9 mouse cellular contexts compared by ENCODE assay signal in genomic region chr10:115478441-115479141, GRCm38 (mm10).
DNase-seq lines count a peak whose midpoint lies in the region; ATAC-seq and TF ChIP-seq lines count a peak whose summit lies in the region.
"Had no signal": no experiment of that assay in that cellular context is flagged by ENCODE, and none has a peak within 500 bp of the region (broad histone marks: within the 10 kb centered on the region; RNA-seq: fewer than 3 reads in every experiment).

No protein-coding gene starts in this region.

- no peak for TF ChIP-seq CTCF in heart, postnatal 0 days (IDR thresholded peaks at IDR 0.05; ENCODE audit: low read depth)

- H3K9me3 ChIP-seq in heart, embryonic 12.5 days (replicated peaks), result no peaks in the 10 kb centered on the region
- H3K9me3 ChIP-seq in heart, postnatal 0 days (replicated peaks; ENCODE audit: control insufficient read depth, low read length), result no peaks in the 10 kb centered on the region
- H3K9me3 ChIP-seq: G1E had no signal

- H3K27ac ChIP-seq in heart, embryonic 12.5 days (ENCODE audit: poor library complexity, severe bottlenecking), result no peak overlapping the region
- no peak overlapping the region for H3K27ac ChIP-seq in heart, postnatal 0 days (ENCODE audit: low read depth)

- no peaks in the 10 kb centered on the region for H3K27me3 ChIP-seq in heart, embryonic 12.5 days (replicated peaks)
- H3K27me3 ChIP-seq in heart, postnatal 0 days (ENCODE audit: control insufficient read depth, insufficient read depth, low read length), result no peaks in the 10 kb centered on the region

- H3K36me3 ChIP-seq in heart, embryonic 12.5 days, result no peaks in the 10 kb centered on the region
- no peaks in the 10 kb centered on the region for H3K36me3 ChIP-seq in heart, postnatal 0 days (replicated peaks; ENCODE audit: control insufficient read depth, insufficient read depth, low read length)
- H3K36me3 ChIP-seq: G1E had no signal

- peak overlapping the region; percentile 57 for H3K4me2 ChIP-seq in heart, embryonic 12.5 days
- H3K4me2 ChIP-seq in heart, postnatal 0 days (ENCODE audit: low read depth, low read length), result peak overlapping the region; percentile 57

- no peak for TF ChIP-seq EP300 in heart, postnatal 0 days (IDR thresholded peaks at IDR 0.05; ENCODE audit: low read depth)

- no peak overlapping the region for H3K9ac ChIP-seq in heart, embryonic 12.5 days
- H3K9ac ChIP-seq in heart, postnatal 0 days (replicated peaks; ENCODE audit: low read depth, low read length), result no peak overlapping the region; the same call in 1 of the 2 replicates

- 0 out of 2 replicates have a peak overlapping the region, but pooled peaks have one; percentile 14 for H3K4me3 ChIP-seq in heart, embryonic 12.5 days
- peak overlapping the region; percentile 29 for H3K4me3 ChIP-seq in heart, postnatal 0 days (ENCODE audit: low read depth, low read length)

- no peak for ATAC-seq in heart, embryonic 12.5 days (ENCODE audit: insufficient number of reproducible peaks, low FRiP score)
- no peak for ATAC-seq in heart, postnatal 0 days (ENCODE audit: insufficient read depth, low read depth)
- ATAC-seq in megakaryocyte progenitor cell, adult 5-6 weeks (replicated peaks; ENCODE audit: poor library complexity), result peak; percentile 46

- DNase-seq in heart, adult 9 months (ENCODE audit: low spot score in 2 of 2), result no peak
- peak; percentile 39 to 43 for DNase-seq in cerebellum, postnatal 14 days
- DNase-seq in heart, postnatal 0 days (ENCODE audit: low spot score), result no peak
- no peak for DNase-seq in right cerebral cortex, postnatal 10 days (ENCODE audit: low spot score in 2 of 2)
- no peak for DNase-seq in adipocyte (ENCODE audit: low spot score)
- no peak for DNase-seq in adrenal gland, adult 8-10 months

- WGBS in heart, embryonic 12.5 days, result 21% methylated on average over 20 of the region's 20 CpGs
- WGBS in heart, postnatal 0 days, result 14% methylated on average over 20 of the region's 20 CpGs

- peaks cover 11% of the 10 kb centered on the region for H3K4me1 ChIP-seq in heart, embryonic 12.5 days (replicated peaks)
- no peaks in the 10 kb centered on the region for H3K4me1 ChIP-seq in heart, postnatal 0 days (ENCODE audit: control insufficient read depth, insufficient read depth)

Comparison
In these comparisons a context has a peak if more than half of its experiments do, and no peak if none do; other contexts are left out.
1. DNase-seq: peak in cerebellum, postnatal 14 days (2 of 2); none in heart, adult 9 months (0 of 2), heart, postnatal 0 days (single experiment), right cerebral cortex, postnatal 10 days (0 of 2), adipocyte (single experiment) and adrenal gland, adult 8-10 months (single experiment).